Mouse (Mus musculus) R1 (cell line): ENCODE measurements around the gene Arhgap45.

Experiments
- DNase-seq: peaks from one replicate; pipeline ENCODE4 v3.0.0-alpha.2; 2018; ENCODE audit warnings: low read depth, low spot score

Gene Arhgap45

DNA sequence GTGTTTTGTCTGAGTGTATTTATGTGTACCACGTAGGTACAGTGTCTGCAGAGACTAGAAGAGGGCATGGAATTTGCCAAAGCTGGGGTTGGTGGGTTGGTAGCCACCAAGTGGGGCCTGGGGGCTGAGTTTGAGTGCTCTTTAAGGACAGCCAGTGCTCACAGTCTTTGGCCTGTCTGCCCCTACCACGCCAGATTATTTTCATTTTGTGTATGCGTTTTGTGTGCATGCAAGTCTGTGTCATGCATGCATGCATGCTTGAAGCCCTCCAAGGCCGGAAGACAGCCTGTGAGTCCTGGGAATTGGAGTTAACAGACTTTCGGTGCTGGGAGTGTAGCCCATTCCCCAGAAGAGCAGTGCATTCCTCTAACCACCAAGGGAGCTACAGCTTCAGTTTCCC is 38.9 kb downstream of the Arhgap45 start:
- no peak for DNase-seq

DNA sequence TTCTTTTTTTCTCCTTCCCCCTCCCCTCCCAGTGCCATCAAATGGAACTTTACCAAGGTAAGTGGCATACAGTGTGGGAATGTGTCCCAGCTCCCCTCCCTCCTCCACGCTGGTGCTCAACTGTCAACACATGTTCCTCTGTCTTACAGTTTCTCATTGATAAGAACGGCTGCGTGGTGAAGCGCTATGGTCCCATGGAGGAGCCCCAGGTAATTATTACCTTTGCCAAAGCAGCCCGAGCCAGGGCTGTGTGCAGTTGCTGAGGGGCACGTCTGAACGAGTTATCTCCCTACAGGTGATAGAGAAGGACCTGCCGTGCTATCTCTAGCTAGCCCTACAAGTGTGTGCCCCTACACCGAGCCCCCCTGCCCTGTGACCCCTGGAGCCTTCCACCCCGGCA is 39.4 kb downstream of the Arhgap45 start:
- no peak for DNase-seq

DNA sequence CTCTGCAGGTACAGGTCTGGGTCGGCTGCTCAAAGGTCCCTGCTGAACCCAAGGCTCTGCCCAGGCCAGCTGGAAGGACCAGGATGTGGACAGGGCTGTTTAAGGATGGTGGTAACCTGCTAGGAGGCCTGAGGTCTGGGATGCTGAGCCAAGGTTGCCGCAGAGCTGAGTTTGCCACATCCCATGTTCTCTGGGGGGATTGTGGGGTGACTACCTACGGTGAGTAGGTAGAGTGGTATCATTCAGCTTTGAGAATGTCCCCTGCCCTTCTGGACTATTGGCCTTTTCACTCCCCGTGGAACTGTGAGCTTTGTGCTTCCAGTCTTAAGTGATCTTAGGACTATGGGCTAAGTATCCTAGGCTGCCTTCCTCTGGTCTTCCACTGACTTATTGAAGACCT is 40.1 kb downstream of the Arhgap45 start:
- DNase-seq = no peak

DNA sequence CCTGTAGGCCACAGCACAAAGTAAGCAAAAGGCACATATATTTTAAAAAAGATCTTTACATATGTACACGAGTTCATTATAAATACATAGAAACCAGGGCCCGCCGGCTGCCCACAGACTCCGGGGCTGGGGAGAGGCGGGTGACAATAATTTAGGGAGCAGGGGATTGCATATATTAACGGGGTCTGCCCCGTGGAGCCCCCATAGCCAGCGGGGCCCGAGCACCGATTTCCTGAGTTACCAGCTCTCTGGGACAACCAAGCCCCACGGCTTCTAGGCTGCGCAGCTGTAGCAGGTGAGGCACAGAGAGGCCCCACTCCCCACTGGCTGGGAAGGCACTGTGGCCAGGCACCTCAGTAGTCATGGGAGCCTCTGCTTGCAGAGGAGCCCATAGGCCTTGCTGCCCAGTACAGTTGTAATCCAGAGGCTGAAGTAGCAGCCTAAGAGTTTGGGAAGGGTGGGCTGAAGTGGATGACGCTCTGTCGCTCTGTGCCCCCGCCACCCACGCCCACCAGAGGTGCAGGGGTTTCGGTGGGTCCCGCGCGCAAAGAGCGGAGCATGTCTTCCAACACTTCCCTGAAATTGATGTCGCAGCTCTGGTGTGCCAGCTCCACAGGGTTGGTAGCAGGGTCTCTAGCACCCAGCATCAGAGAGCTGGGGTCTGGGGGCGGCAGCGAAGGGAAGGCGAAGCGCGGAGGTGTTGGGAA is 40.7 kb downstream of the Arhgap45 start:
- DNase-seq = no peak

DNA sequence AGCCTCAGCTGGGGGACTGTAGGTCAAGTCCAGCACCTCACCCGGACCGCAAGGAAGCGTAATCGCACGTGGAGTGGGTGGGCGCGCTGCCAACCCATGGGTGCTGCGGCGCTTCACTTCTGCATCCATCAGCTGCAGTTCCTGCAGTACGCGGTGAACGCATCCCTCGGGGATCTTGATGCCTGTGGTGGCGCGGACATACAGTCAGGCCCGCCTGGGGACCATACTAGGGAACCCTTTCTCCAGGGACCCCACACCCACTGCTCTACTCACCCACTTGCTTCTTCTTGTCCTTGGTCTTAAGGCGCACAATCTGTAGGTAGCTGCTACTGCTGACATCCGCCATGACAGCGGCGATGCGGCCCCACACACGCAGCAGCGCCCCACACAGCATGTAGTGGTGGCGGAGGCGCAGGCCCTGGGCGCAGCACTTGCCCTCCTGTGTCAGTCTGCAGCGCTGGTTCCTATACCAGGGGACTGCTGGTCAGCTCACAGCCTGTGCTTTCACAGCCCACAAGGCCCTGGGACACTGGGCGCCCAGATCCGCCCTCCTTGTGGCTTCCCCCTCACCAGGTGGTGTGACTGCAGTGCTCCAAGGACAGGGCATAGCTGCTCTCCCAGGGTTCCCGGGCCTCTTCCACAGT is 41.4 kb downstream of the Arhgap45 start:
- no peak for DNase-seq

DNA sequence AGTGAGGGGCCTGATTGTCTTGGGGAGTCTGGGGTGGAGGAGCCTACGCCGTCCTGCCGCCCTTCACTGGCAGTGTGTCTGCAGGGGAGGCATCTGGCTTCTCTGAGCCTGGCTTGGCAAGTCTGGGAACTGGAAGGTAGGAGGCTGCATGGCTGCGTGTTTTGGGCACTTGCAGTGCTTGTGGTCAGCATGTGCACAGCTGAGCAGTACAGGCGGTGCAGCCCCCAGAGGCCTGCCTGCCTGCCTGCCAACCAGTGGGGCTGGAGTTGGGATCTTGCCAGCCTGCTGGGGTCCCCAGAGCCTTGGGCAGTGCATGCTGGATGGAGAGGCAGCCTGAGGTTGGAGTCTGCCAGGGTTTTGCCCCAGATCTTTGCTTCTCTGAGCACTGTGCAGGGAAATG is 46.7 kb downstream of the Arhgap45 start:
- no peak for DNase-seq

DNA sequence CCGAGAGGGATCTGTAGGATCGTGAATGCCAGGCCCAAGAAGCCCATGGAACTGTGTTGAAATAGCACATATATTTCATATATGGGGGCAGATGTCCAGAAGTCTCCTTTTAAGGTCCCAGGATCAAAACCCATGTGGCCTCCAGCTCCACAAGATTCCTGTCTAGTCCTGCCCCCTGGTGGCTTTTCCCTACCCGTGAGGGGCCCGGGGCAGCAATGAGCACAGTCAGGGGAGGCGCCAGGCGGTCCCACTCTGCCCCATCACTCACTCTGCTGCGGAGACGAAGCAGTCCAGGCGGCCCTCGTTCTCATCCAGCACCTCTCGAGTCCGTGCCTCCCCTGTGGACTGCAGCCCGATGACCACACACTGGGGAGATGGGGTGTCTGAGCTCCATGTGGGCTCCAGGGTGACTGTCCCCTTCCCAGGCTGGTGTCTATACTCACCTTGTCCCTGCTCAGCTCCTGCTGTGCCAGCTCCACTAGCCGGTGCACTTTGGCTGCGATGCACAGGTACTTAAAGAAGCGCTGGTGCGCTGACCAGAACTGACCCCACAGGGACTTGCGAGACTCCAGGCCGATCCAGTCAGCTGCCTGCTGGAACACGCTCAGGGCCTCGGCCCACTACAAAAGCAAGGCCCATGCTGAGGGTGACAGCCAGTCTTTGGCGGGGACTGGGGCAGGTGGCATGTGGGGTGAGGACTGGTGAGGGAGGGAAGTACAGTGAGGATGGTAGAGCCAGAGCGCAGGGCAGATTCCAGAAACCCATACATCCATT is 47.6 kb downstream of the Arhgap45 start:
- peak; percentile 55 for DNase-seq

DNA sequence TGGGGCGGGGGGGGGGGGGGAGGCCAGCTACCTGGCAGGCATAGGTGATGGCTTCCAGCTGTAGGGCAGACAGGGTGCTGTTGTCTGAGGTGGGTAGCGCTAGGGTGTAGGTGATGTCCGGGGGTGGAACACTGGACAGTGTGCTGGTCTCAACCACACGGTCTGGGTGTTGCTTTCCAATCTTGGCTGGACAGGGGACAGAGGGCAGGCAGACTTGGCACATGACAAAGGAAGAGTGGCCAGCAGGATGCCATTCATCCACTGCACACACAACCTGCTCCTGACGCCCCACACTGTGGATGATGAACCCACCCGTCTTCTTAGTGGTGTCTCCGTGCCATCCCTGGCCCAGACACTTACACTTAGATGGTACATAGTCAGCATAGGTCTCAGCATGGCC is 52.8 kb downstream of the Arhgap45 start:
- DNase-seq = no peak

DNA sequence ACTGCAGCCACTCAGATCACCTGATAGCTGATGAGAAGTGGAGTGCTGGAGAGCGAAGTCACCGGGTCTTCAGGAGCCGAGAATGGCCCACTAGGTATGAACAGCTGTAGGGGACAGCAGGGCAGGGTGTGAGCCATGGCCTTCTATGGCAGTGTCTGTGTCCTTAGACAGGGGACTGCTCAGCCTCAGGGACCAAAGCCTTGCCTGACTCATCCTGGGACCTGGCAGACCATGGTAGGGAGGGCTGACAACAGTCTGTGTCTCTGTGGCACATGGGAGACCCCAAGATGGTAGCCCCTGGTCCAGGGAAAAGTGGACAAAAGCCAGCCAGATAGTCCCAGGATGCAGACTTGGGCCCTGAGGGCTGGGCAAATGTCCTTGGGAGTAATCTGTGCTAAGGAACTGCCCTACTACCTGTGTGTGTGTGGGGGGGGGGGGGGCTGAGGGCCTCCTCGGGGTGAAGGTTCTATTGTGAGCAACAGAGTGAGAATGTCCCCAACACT is 53.5 kb downstream of the Arhgap45 start:
- no peak for DNase-seq

DNA sequence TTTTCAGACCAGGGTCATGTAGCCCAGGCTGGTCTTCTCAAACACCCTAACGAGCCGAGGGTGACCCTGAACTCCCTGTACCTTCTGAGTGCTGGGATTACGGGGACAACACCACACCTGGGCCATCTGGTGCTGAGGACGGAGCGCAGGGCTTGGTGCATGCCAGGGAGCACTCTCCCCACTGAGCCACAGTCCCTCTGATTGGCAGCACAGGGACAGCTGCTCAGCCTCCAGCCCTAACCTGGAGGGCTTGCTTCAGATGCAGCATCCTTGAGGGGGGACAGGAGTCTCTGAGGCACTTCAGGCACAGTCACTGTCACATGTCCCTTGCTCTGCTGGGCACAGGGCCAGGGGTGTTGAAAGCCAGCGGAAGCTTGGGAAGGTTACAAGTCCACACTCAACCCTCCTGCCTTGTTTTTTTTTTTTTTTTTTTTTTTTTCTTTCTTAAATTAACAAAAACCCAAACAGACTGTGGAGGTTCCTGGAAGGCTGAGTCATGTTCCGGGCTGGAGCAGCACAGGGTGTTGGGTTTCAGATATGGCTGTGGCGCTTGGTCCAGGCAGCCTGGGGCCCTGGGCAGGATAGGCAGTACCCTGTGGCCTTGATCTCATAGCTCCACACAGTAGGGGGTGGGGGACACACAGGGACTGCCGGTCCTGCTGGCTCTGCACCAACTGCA is 54.5 kb downstream of the Arhgap45 start:
- DNase-seq = no peak

DNA sequence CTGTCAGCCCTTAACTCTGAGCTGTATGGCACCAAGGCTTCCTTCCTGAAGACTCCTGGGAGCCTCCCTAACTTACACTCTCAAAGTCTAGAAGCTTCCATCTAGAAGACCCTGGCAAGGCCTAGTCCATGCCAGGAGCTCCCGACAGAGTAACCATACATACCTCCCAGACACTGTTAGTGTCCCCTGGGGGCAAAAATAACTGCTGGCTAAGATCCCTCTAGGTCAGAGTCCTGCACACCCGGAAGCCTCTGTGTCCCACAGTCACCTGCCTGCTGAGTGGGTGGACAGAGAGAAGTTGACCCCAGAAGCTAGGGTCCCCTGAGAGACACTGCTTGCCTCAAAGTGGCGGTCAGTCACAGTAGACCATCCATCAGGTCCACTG is 55.1 kb downstream of the Arhgap45 start:
- DNase-seq = no peak

DNA sequence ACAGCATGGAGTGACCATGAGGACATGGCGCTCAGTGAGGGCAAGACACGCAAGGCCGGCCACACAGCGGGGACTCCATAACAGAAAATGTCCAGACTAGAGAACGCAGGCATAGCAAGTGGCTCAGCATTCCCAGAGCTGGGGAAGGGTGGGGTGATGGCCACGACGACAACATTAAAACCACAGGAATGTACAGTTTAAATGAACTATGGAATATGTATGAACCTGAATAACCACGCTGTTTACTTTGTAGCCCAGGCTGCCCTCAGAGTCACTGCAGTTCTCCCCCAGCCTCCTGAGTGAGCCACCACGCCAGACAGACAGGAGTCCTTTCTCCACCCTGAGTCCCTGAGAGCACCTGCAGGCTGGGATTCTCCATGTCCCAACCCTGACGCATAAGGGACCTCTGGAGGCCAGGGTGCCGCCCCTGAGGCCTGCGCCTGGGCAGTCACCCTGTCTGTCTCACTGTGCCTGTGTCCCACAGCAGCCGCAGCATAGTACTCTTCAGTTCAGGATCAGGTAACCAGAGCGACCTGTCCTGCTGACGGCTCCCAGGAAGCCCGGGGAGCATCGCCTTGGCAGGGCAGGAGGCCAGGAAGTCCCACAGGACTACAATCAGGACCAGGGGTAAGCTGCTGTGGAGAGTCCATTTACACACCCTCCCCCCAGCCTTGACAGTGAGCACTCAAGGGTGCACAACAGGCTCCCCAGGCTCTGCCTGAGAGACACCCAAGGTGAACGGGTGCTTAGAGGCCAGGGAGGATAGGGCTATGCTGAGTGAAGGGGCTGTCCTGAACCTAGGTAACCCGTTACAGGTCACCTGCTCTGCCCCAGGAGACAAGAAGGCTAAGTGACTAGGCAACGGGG is 56.4 kb downstream of the Arhgap45 start:
- DNase-seq = no peak

DNA sequence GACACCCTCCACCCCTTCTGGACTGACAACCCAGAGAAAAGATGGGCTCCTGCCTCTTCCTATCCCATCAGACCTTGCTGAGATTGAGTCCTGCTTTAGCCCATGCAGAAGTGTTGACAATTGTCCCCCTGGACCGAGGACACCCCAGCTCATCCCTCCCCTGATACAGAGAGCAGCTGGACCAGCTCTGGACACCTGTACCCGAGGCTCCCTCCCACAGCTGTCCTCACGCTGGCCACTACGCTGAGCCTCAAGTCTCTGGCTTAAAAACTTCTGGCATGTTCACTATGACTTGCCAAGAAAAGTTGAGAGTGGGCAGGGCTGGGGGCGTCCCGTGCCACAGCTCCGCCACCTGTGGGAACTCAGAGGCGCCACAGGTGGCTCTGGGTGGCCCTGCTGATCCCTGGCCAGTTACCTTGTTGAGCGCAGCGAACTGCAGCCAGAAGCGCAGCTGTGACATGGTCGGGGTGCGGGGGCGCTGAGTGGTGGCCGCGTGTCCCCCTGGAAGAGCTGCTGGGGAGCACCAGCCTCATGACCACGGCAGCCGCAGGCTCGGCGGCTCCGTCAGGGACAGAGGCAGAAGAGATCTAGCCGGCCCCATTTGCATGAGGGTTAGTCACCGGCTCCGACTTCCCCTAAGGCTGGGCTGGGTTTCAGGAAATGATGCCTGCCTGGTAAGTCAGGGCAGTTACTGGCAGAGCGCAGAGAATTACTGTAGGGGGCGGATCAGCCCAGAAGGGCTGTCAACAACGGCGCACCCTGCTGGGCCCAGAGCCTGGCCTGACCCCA is 58.6 kb downstream of the Arhgap45 start:
- peak; percentile 80 for DNase-seq

DNA sequence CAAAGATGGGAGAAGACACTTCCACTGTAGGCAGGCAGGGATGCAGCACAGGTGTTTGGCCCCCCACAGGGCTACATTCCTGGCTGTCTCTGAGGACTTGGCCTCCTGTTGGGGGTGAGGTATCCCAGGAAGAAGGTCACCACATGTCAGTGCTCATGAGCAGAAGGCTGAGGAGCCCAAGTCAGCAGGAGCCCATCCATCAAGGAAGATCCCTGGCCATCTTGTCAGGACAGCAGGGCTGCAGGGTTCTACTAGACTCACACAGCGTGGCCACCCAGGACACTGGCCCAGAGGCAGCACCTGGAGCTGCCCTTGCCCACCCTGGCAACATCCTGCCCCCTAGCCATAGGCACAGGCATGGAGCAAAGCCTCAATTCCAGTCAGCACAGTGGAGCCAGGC is 59.5 kb downstream of the Arhgap45 start:
- DNase-seq = no peak

DNA sequence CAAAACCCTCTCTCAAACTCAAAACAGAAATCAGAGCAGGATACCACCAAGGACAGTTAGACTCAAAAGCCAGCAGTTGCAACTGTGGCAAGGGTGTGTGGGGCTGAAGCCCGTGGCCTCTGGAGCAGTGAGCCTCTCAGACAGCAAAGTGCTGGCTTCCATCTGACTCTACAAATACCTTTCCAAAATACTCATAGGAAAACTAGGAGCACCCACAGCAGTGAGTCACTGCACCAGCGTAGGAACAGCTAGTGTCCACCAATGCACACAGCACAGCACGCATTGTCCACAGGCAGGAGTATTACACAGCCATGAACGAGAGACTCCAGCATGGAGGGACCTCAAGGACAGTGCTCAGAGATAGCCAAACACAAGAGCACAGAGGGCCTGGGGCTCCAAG is 59.9 kb downstream of the Arhgap45 start:
- DNase-seq = no peak

DNA sequence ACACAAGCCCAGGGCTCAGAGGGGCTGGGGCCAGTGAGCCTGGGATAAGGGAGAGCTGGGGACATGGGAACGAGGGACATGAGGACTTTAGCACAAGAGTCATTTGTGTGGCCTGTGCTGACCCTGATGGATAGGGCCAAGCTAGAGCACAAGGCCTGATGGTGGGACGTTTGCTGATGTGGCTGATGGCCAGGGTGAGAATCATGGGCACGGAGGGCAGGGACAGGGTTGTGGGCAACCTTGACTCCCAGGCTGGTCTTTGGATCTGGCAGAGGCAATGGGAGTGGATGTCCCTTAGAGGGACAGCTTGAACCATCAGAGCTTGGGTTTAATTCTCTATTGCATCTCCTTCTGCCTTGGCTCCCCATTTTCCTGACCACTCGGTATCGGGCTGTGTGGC is 60.9 kb downstream of the Arhgap45 start:
- no peak for DNase-seq

DNA sequence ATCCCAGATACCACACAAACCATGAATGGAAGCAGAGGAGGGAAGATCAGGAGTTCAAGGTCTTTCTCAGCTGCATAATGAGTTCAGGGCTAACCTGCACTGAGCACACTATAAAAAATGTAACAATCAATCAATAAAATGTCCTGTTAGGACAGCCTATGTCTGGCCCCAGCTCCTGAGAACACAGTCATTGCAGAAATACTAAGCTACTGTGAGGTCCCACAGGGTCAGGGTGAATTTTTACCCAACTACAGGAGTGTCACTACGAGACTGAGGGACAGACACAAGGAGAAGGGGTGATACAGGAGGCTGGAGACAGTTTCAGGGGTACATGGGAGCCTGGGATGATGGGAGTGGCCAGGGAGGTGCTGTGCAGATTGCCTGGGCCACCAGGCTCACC is 61.9 kb downstream of the Arhgap45 start:
- DNase-seq = no peak

DNA sequence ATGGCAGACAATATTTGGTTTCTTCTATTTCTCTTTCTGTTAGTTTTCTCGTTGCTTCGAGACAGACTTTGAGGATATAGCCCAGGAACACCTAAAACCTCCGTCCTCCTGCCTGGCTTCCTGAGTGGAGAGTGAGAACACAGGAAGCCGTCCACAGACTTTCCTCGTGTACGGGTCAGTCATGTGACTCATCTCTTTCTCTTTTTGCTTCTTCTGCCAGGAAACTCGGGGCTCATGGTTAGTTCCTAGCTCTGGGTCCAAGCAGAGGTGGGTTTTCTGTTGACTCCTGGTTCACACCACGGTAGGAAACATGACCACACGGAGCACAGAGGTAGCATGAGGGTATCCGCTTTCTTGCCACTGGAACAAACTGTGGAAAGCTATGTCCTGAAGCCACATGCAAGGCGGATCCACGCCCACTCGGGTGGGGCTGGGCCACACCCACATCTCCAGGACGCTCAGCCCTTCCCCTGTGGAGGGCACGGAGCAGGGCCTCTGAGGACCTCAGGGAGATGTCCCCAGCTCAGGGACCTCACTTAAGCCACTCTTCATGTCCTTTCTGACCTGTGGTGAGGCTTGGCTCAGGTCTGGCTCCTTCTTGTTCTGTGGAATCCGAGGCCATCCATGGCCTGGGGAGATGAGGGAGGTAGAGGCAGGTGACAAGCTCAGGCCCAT is 64.1 kb downstream of the Arhgap45 start:
- no peak for DNase-seq
